Mouse (Mus musculus) cerebellum, adult 2 months (tissue): ENCODE measurements around the gene Ascl4. TPM values are rescaled to one million over a fixed set of nuclear protein-coding genes. Genes with fewer than 3 reads are reported as not detected.
A peak's percentile ranks its signal among the peaks of the same experiment; 100 is the strongest.

Source experiments
- DNase-seq, 2 experiments: peaks; one replicate each; pipeline ENCODE4 v3.0.0; 2021
- H3K27ac ChIP-seq: fragments of 200-500 bp; 2 replicates; pipeline ENCODE4 v1.5.1; 2012; ENCODE audit warnings: low read length, control low read depth, inconsistent platforms; ENCODE audit not compliant: insufficient read depth
- H3K27me3 ChIP-seq: fragments of 200-500 bp; 2 replicates; pipeline ENCODE4 v1.6.1; 2012; ENCODE audit warnings: inconsistent platforms, mild to moderate bottlenecking, low read length, moderate library complexity; ENCODE audit not compliant: control insufficient read depth, insufficient read depth
- H3K4me1 ChIP-seq: fragments of 200-500 bp; 2 replicates; pipeline ENCODE4 v1.6.1; 2011; ENCODE audit warnings: low read length; ENCODE audit not compliant: control insufficient read depth, insufficient read depth
- H3K4me3 ChIP-seq: fragments of 200-500 bp; replicated peaks from 2 replicates; pipeline ENCODE3; 2011; ENCODE audit warnings: mild to moderate bottlenecking, low read depth, low read length, control low read depth; ENCODE audit not compliant: insufficient read depth
- CTCF ChIP-seq: fragments of 200-500 bp; IDR thresholded peaks from 2 replicates; pipeline ENCODE4 v1.5.1; 2011; ENCODE audit warnings: low read depth, mild to moderate bottlenecking, control low read depth, low read length, moderate library complexity, borderline replicate concordance; ENCODE audit not compliant: insufficient read depth
- POLR2A ChIP-seq: fragments of 200-500 bp; IDR thresholded peaks from 2 replicates; pipeline ENCODE4 v1.6.1; 2011; ENCODE audit warnings: low read length, control low read depth, borderline replicate concordance; ENCODE audit not compliant: insufficient read depth
- WGBS: fragments of 180-500 bp; shearing (Covaris S2); methylation state at CpG from one replicate; pipeline ENCODE4 v1.1.7; 2018; 5-methylcytosine and 5-hydroxymethylcytosine counted together
- polyA plus RNA-seq: library from polyadenylated mRNA; depleted of rRNA; stranded (reverse); fragments of >200 nt; gene quantifications from 2 replicates; pipeline ENCODE4 v1.2.3, GENCODE M21; 2012

The Ascl4 gene
- polyA plus RNA-seq, 1 experiment: 0.52 TPM

GRCm38 (mm10) chr10:85936280-85936965, 8.9 kb downstream of the Ascl4 start:
- no peaks in the 10 kb centered on the region for H3K27me3 ChIP-seq
- H3K4me1 ChIP-seq: no peaks in the 10 kb centered on the region
- H3K27ac ChIP-seq: no peak overlapping the region
- TF ChIP-seq CTCF (no peak), POLR2A (no peak)
- 96% methylated on average over 6 of the region's 6 CpGs for WGBS
- no peak for DNase-seq
- H3K4me3 ChIP-seq: no peak overlapping the region

- Histone ChIP-seq H3K27ac (no peak overlapping the region), H3K27me3 (no peaks in the 10 kb centered on the region), H3K4me3 (no peak overlapping the region), H3K4me1 (peaks cover 4% of the 10 kb centered on the region)
- WGBS: 87% methylated on average over 8 of the region's 8 CpGs
- TF ChIP-seq POLR2A (no peak), CTCF (no peak)
- no peak for DNase-seq
Measured at GRCm38 (mm10) chr10:85948483-85949196, 21.2 kb downstream of the Ascl4 start.

GRCm38 (mm10) chr10:85951765-85952443, 24.4 kb downstream of the Ascl4 start:
- Histone ChIP-seq H3K4me3 (no peak overlapping the region), H3K27ac (no peak overlapping the region), H3K27me3 (no peaks in the 10 kb centered on the region), H3K4me1 (peaks cover 8% of the 10 kb centered on the region)
- TF ChIP-seq POLR2A (no peak), CTCF (no peak)
- no peak for DNase-seq
- WGBS: 85% methylated on average over 6 of the region's 6 CpGs

GRCm38 (mm10) chr10:85953401-85953800, 25.9 kb downstream of the Ascl4 start:
- 33% methylated on average over 3 of the region's 3 CpGs for WGBS
- no peak for DNase-seq
- TF ChIP-seq CTCF: no peak
- no peak for TF ChIP-seq POLR2A
- H3K4me3 ChIP-seq: no peak overlapping the region
- no peak overlapping the region for H3K27ac ChIP-seq
- peaks cover 8% of the 10 kb centered on the region for H3K4me1 ChIP-seq
- no peaks in the 10 kb centered on the region for H3K27me3 ChIP-seq

GRCm38 (mm10) chr10:85954429-85954828, 26.9 kb downstream of the Ascl4 start:
- Histone ChIP-seq H3K4me3 (no peak overlapping the region), H3K4me1 (peaks cover 8% of the 10 kb centered on the region), H3K27me3 (no peaks in the 10 kb centered on the region), H3K27ac (no peak overlapping the region)
- no peak for DNase-seq
- TF ChIP-seq CTCF (no peak), POLR2A (no peak)
- 44% methylated on average over 2 of the region's 2 CpGs for WGBS

GRCm38 (mm10) chr10:85956871-85957419, 29.5 kb downstream of the Ascl4 start:
- Histone ChIP-seq H3K4me1 (peaks cover 8% of the 10 kb centered on the region), H3K27ac (no peak overlapping the region), H3K4me3 (peak overlapping the region; percentile 76), H3K27me3 (no peaks in the 10 kb centered on the region)
- DNase-seq: no peak
- TF ChIP-seq CTCF (no peak), POLR2A (no peak)
- WGBS: 2% methylated on average over 20 of the region's 20 CpGs

- peak; percentile 80 for TF ChIP-seq POLR2A
- no peak for TF ChIP-seq CTCF
- 1% methylated on average over 38 of the region's 38 CpGs for WGBS
- peak; percentile 96 to 99 for DNase-seq
- Histone ChIP-seq H3K27ac (peak within 1 kb of the TSS; percentile 44; the same call in 1 of the 2 replicates), H3K27me3 (no peaks in the 10 kb centered on the region), H3K4me3 (peak within 1 kb of the TSS; percentile 76), H3K4me1 (peaks cover 8% of the 10 kb centered on the region)
Measured at GRCm38 (mm10) chr10:85957464-85957950, 30.0 kb downstream of the Ascl4 start, which contains the start of gene Rtcb. Gene Rtcb (minus strand): TSS chr10:85957823.
